Mouse (Mus musculus): ENCODE data around the gene Nmb.
"Not testable (repeated sequence)": the region's sequence is repeated elsewhere in the genome, so short reads cannot be mapped to it uniquely, and the experiment has no call there.

The Nmb gene

GRCm38 (mm10) chr7:80904921-80905515 is at the start of gene Nmb:
Nmb (minus strand) TSS chr7:80905076.
- DNase-seq (ENCODE audit: low spot score in 2 of 2), result peak; percentile 43 to 59

DNA sequence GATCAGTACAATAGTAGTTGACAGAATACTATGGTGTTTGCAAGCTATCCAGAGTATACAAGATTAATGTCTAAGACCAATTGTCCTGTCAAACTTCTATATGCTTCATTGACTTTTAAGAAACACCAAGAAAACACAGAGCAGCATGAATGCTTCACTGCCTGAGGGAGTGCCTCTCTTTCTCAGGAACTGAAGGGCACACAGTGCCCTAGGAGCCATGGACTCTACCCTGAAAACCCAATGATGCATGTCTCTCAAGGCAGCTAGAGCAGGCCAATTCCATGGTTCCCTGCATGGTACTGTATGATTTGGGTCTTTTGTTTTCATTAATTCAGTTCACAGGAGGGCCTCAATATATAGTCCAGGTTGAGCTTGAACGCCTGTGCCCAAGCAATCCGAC is 49.4 kb upstream of the Nmb start:
- no peak for DNase-seq (ENCODE audit: low spot score in 2 of 2)

GRCm38 (mm10) chr7:80952140-80952539 is 47.3 kb upstream of the Nmb start:
- no peak for DNase-seq (ENCODE audit: low spot score in 2 of 2)

DNA sequence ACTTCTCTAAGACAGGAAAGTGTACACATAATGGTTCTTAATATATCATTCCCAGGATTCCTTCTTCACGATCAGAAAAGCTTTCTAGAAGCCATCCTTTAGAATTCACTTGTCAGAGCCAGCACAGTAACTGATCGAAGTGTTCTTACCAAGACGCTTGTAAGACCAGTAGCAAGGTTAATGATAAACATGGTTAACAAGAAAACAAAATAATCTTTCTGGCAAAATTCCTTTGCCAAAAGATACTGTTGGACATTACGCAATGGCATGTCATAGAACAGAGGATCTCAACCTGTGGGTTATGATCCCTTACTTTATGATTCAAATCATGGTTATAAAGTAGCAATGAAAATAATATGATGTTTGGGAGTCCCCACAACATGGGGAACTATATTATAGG is 46.6 kb upstream of the Nmb start:
- DNase-seq (ENCODE audit: low spot score in 2 of 2), result no peak

- DNase-seq (ENCODE audit: low spot score in 2 of 2), result peak; percentile 89 to 96
Observed at GRCm38 (mm10) chr7:80947445-80948350, 42.8 kb upstream of the Nmb start, which contains the start of gene Sec11a. Sec11a (minus strand) TSS chr7:80947780.

DNA sequence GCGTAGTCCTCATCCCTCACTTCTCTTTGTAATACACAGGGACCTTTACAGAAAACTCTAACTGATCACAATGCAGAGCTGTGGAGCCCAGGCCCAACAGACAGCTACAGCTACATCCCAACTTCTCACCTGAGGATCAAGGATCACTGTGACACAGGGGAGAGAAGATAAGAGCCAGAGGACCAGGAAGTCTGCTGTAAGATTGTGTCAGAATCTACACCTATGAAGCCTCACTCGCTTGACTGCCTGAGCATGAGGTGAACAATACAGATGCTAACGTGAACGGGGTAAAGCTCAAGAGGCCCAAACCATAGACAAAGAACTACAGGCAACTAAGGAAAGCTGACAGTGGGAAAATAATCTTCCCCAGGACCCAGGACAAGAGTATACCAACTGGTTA is 34.9 kb upstream of the Nmb start:
- DNase-seq (ENCODE audit: low spot score in 2 of 2), result no peak

GRCm38 (mm10) chr7:80937304-80937666 is 32.4 kb upstream of the Nmb start:
- not testable (repeated sequence) for DNase-seq (ENCODE audit: low spot score in 2 of 2)

DNA sequence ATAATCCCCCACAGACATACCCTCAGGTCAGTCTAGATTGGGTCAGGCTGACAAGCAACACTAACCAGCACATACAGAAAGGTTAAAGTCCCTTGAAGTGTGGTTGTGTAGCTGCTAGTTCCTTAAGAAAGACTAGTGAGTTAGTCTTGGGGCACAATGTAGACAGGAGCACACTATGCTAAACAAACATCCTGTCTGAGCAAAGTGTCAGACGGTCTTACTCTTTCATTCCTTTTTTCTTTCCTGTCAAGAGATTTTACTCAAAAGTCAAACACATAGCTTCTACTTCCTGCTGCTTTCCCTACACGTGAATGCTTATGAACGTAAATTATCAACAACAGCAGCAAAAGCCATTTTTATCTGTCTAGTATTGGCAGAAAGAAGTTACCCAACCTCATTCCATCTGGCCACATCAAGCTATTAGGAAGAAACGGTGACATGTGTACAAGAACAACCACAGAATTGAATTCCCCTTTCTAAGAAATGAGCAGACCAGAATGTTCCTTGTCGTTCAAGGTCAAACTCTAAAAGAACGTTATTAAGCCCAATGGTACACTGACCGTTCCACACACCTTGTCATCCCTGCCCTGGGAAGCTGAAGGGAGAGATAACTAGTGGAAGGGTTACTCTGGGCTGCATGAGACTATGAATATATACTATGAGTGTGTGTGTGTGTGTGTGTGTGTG is 31.9 kb upstream of the Nmb start:
- DNase-seq (ENCODE audit: low spot score in 2 of 2), result not testable (repeated sequence)

DNA sequence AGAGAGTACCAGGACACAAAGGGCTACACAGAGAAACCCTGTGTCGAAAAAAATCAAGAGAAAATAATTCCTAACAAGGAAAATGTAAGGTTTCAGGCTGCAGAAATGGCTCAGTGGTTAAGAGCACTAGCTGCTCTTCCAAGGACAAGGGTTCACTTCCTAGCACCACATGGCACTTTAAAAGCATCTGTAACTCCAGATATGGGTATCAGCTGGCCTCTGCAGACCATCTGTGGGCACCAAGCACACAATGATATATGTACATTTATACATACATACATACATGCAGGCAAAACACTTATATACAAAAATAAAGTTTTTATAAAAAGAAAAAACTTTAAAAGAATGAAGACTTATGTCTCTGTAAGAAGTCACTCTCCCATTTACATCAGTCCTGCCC is 31.0 kb upstream of the Nmb start:
- DNase-seq (ENCODE audit: low spot score in 2 of 2), result no peak

DNA sequence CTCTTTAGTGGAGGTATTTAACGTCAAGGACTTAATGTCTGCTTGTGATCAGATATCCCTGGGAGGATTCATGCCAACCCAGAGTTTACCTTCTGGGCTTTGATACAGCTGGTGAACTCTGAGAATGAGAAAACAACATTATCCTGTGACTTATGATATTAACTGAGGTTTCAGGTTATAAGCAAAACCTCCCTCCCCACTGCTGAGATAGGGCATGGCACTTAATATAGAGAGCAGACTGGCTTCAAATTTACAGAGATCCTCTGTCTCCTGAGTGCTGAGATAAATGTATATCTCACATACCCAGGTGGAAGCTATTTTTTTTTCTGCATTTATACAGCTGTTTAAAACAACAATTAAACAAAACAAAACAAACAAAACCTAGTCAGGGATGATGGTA is 27.9 kb upstream of the Nmb start:
- no peak for DNase-seq (ENCODE audit: low spot score in 2 of 2)

- DNase-seq (ENCODE audit: low spot score in 2 of 2), result no peak
Observed at GRCm38 (mm10) chr7:80931618-80932207, 26.8 kb upstream of the Nmb start.

GRCm38 (mm10) chr7:80923165-80923564 is 18.3 kb upstream of the Nmb start:
- DNase-seq (ENCODE audit: low spot score in 2 of 2), result no peak

- DNase-seq (ENCODE audit: low spot score in 2 of 2), result no peak
Observed at GRCm38 (mm10) chr7:80919647-80920008, 14.8 kb upstream of the Nmb start.

GRCm38 (mm10) chr7:80918982-80919646 is 14.2 kb upstream of the Nmb start:
- no peak for DNase-seq (ENCODE audit: low spot score in 2 of 2)

DNA sequence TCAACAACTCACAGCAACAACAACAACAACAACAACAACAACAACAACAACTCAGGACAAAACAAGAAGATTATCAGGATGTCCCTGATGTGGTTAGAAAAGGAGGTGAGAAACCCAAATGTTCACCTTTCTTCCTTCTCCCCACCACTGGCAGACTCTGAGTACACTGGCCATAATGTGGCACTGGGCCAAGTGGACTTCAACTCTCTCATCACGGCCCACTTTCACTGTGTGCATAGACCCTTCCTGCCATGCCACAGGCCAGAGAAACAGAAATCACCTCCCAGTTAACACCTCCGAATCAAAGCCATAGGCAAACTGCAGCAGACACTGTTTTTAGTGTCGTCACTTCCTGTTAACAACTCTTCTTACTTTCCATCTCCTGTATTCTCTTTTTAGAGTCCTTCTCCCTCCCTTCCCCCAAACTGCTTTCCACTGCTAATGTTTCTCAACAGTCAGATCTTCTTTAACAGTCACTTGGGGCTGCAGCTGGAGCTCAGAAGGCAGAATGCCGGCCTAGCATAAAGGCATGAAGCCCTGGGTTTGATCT is 13.1 kb upstream of the Nmb start:
- DNase-seq (ENCODE audit: low spot score in 2 of 2), result no peak

- DNase-seq (ENCODE audit: low spot score in 2 of 2), result no peak
Observed at GRCm38 (mm10) chr7:80912496-80912895, 7.6 kb upstream of the Nmb start.

DNA sequence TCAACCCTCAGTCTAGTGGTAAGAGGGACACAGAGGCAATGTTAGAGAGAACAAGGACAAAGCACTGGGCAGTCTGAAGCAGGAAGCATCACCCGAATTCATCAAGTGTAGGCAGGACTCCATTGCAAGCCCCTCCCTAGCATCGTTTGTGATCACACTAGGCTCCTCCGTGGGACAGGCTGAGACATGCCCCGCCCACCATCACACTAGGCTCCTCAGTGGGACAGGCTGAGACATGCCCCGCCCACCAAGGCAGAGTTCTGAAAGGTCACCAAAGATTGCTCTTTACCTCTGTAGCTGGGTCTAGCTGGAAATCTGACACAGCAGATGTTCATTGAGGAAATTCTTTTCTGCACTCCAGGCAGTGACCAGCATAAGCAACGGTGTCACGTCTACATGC is 6.2 kb upstream of the Nmb start:
- DNase-seq (ENCODE audit: low spot score in 2 of 2), result no peak

DNA sequence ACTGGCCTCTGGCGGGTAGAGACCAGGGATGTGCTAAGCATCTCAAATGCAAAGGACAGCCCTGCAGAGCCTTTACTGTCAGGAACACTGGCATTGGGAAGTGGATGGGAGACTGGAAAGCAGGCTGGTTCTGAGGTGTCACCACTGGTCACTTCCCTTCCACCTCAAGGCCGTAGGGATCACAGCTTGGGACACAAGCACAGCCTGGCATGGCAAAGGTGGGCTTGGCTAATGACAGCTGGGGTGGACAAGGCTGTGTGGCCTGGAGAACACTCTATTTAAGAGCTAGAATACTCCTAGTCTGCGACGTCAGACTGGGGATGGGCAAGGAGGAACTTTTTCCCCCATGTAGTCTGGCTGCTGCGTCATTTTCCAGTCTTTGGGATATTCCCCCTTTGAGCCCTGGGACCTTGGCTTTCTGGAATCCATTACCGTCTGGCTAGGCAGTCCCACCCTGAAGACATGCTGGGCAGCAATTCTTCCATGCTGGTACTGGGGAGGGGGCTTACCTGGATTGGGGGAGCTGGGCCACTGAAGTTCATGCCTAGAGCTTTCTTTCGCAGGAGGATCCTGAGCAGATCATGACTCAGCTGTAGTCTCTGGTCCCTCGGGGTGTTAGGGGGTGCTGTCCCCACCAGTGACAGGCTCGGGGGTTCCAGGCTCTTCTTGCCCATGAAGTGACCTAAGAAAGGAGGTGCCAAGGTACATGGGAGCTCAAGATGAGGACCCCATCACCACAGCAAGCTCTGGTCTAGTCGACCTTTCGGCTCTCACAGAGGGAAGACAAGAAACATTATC is 1.1 kb downstream of the Nmb start:
- DNase-seq (ENCODE audit: low spot score in 2 of 2), result no peak

DNA sequence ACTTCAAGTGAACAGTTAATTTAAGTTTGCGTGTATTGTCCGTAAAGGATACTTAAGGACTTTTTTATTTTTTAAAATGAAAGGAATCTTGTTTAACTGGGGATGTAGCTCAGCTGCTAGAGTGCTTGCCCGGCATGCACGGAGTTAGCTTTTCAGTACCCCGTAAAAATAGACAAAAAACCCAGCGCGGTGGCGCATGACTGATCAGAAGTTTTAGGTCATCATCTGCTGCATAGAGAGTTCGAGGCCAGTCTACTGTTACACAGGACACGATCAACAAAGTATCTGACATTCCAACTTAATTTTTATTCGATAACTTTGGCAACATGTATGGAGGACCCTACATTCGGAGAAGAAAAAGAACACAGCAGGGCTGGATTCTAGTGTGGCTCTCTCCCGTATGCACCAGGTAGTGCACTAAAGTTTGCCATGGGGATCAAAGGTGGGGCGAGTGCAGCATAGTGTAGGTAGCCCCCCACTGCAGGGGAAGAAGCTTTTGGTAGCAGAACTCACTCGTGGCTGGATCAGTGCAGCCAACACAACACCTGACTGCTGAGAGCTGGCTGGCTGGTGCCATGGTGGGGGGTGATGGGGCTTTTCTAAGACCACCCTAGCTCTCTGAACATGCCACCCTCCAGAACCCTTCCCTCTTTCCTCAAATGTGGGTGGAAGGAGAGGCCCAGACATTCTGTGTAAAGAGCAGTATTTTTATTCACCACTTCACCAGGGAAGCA is 3.2 kb downstream of the Nmb start:
- DNase-seq (ENCODE audit: low spot score in 2 of 2), result no peak

GRCm38 (mm10) chr7:80900944-80901501 is 3.9 kb downstream of the Nmb start, which contains the start of gene Wdr73:
Wdr73 (minus strand) TSS chr7:80901269.
- DNase-seq (ENCODE audit: low spot score in 2 of 2), result peak; percentile 82 to 87
